ENCODE assay signal across 36 mouse cellular contexts in the genomic region with DNA sequence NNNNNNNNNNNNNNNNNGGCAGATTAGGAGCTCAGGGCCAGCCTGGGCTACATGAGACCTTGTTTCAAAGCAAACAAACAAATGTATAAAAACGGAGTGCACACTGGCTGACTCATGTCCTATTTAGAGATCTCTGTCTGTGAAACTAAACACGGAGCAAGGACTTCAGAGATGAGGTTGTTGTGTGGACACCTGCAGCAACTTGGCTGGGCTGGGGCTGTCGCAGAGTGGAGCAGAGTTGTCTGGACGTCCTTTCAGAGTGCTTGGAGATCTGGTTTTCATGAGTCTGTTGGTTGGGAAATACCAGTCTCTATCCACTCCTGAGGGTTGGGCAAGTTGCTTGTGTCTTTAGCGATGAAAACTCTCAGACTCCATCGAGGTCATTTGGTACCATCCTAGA. TPM values are rescaled to one million over a fixed set of nuclear protein-coding genes. Genes with fewer than 3 reads are reported as not detected.
"Had no signal": no experiment of that assay in that cellular context is flagged by ENCODE, and none has a peak within 500 bp of the region (broad histone marks: within the 10 kb centered on the region; RNA-seq: fewer than 3 reads in every experiment).

No protein-coding gene starts in this region.

- H3K9me3 ChIP-seq: embryonic facial prominence, embryonic 10.5 days; embryonic facial prominence, embryonic 12.5 days; embryonic facial prominence, embryonic 13.5 days; embryonic facial prominence, embryonic 15.5 days; forebrain, embryonic 10.5 days; forebrain, embryonic 12.5 days; forebrain, embryonic 13.5 days; forebrain, embryonic 15.5 days; heart, embryonic 10.5 days had no signal

- ATAC-seq: forebrain, embryonic 13.5 days; forebrain, embryonic 14.5 days; forebrain, embryonic 15.5 days; forebrain, embryonic 16.5 days had no signal

- H3K36me3 ChIP-seq: forebrain, embryonic 10.5 days; forebrain, embryonic 12.5 days; forebrain, embryonic 15.5 days had no signal

- H3K27ac ChIP-seq: embryonic facial prominence, embryonic 10.5 days; embryonic facial prominence, embryonic 12.5 days; embryonic facial prominence, embryonic 13.5 days; embryonic facial prominence, embryonic 15.5 days; forebrain, embryonic 10.5 days; forebrain, embryonic 12.5 days; forebrain, embryonic 13.5 days; forebrain, embryonic 15.5 days; gastrocnemius, adult 2 months; heart, adult 2 months; heart, embryonic 10.5 days had no signal

- H3K4me3 ChIP-seq: embryonic facial prominence, embryonic 10.5 days; embryonic facial prominence, embryonic 12.5 days; embryonic facial prominence, embryonic 13.5 days; embryonic facial prominence, embryonic 15.5 days; erythroblast, embryonic 14.5 days; forebrain, embryonic 10.5 days; forebrain, embryonic 12.5 days; forebrain, embryonic 13.5 days; forebrain, embryonic 15.5 days; gastrocnemius, adult 2 months; heart, adult 2 months; heart, embryonic 10.5 days had no signal

- H3K4me1 ChIP-seq: embryonic facial prominence, embryonic 12.5 days; embryonic facial prominence, embryonic 13.5 days; embryonic facial prominence, embryonic 15.5 days; forebrain, embryonic 12.5 days; forebrain, embryonic 13.5 days; forebrain, embryonic 15.5 days had no signal

- H3K9ac ChIP-seq: embryonic facial prominence, embryonic 12.5 days; embryonic facial prominence, embryonic 13.5 days; embryonic facial prominence, embryonic 15.5 days; forebrain, embryonic 12.5 days; forebrain, embryonic 13.5 days; forebrain, embryonic 15.5 days had no signal

- DNase-seq: cerebellum, adult 2 months; cerebellum, adult 8-10 months; cerebellum, adult 9-10 months; cerebellum, adult 9-11 months; cerebellum, postnatal 10 days; cerebellum, postnatal 14 days; cerebellum, postnatal 25 days; cerebellum, postnatal 36 days; embryo, embryonic 11 days; gastrocnemius, adult 2 months; gastrocnemius, postnatal 10 days; gastrocnemius, postnatal 14 days; gastrocnemius, postnatal 25 days; gastrocnemius, postnatal 36 days; heart, adult 18-20 months; heart, adult 2 months had no signal

- H3K4me2 ChIP-seq: embryonic facial prominence, embryonic 12.5 days; embryonic facial prominence, embryonic 13.5 days; embryonic facial prominence, embryonic 15.5 days; forebrain, embryonic 12.5 days; forebrain, embryonic 13.5 days; forebrain, embryonic 15.5 days; heart, embryonic 11.5 days had no signal

- H3K27me3 ChIP-seq: embryonic facial prominence, embryonic 12.5 days; embryonic facial prominence, embryonic 13.5 days; embryonic facial prominence, embryonic 15.5 days; forebrain, embryonic 12.5 days; forebrain, embryonic 13.5 days; forebrain, embryonic 15.5 days had no signal

RNA-seq across cellular contexts. Expression of a gene that starts 14.1 kb away (rescaled TPM):
- total RNA-seq: common myeloid progenitor, adult 5-6 weeks; granulocyte monocyte progenitor cell, adult 5-6 weeks had no signal
- polyA plus RNA-seq: erythroblast, embryonic 14.5 days had no signal

RNA-seq across cellular contexts. Expression of a gene that starts 39.9 kb away (rescaled TPM):
- total RNA-seq: common myeloid progenitor, adult 5-6 weeks; gastrocnemius, adult 18-20 months; gastrocnemius, adult 2 months; gastrocnemius, adult 8-10 months; gastrocnemius, postnatal 10 days; gastrocnemius, postnatal 14 days; gastrocnemius, postnatal 25 days; gastrocnemius, postnatal 36 days; gastrocnemius, postnatal 4 days; granulocyte monocyte progenitor cell, adult 5-6 weeks had no signal
- polyA plus RNA-seq: cerebellum, adult 2 months; embryonic facial prominence, embryonic 10.5 days; embryonic facial prominence, embryonic 11.5 days; embryonic facial prominence, embryonic 12.5 days; embryonic facial prominence, embryonic 13.5 days; embryonic facial prominence, embryonic 14.5 days; embryonic facial prominence, embryonic 15.5 days; erythroblast, embryonic 14.5 days; forebrain, embryonic 10.5 days; forebrain, embryonic 12.5 days; forebrain, embryonic 13.5 days; forebrain, embryonic 14.5 days; forebrain, embryonic 15.5 days; forebrain, embryonic 16.5 days; heart, embryonic 10.5 days; heart, embryonic 11.5 days had no signal
